Mouse (Mus musculus) left cerebral cortex, postnatal 14 days (tissue): Measurements from ENCODE around the gene Tas1r3. TPM values are rescaled to one million over a fixed set of nuclear protein-coding genes. Genes with fewer than 3 reads are reported as not detected.
A peak's percentile ranks its signal among the peaks of the same experiment; 100 is the strongest.

ENCODE experiments used
- DNase-seq, 2 experiments: peaks; one replicate each; pipeline ENCODE4 v3.0.0; 2021 to 2022; ENCODE audit warnings: low spot score in 2 of 2, mixed read lengths in 1 of 2
- intact Hi-C: fragments of 180-260 bp; cut with DNase I; formaldehyde crosslinking; loops from one replicate; pipeline ENCODE4 v1.15.1; 2025
- total RNA-seq, 2 experiments: library from RNA; stranded (reverse); gene quantifications; 2 replicates each; pipeline ENCODE4 v1.2.3; 2021

Tas1r3 gene
- total RNA-seq, 2 experiments from 2014 or later, result 0.20 to 0.27 TPM

GRCm38 (mm10) chr4:155847591-155848352 lies 15.4 kb downstream of the Tas1r3 start:
- no peak for DNase-seq
- intact Hi-C loops, result no loop called here

GRCm38 (mm10) chr4:155846871-155847578 lies 16.1 kb downstream of the Tas1r3 start, which contains the start of gene Dvl1:
Gene Dvl1, plus strand, starts transcription at chr4:155847402.
- intact Hi-C loops, result no loop called here
- peak; percentile 90 to 96 for DNase-seq

GRCm38 (mm10) chr4:155843231-155843630 lies 19.9 kb downstream of the Tas1r3 start:
- intact Hi-C loops, result no loop called here
- no peak for DNase-seq

GRCm38 (mm10) chr4:155841651-155842270 lies 21.4 kb downstream of the Tas1r3 start:
- intact Hi-C loops, result no loop called here
- no peak for DNase-seq

- intact Hi-C loops, result no loop called here
- DNase-seq, result peak in 1 of 2 experiments; percentile 62
Observed at GRCm38 (mm10) chr4:155841003-155841454, 22.1 kb downstream of the Tas1r3 start.

- intact Hi-C loops, result no loop called here
- peak in 1 of 2 experiments; percentile 59 for DNase-seq
Observed at GRCm38 (mm10) chr4:155840076-155841002, 22.8 kb downstream of the Tas1r3 start.

- intact Hi-C loops, result no loop called here
- DNase-seq, result peak in 1 of 2 experiments; percentile 41
Observed at GRCm38 (mm10) chr4:155839483-155839910, 23.7 kb downstream of the Tas1r3 start, which contains the start of gene Mxra8. Gene Mxra8, plus strand, starts transcription at chr4:155839680.

GRCm38 (mm10) chr4:155838187-155839153 lies 24.7 kb downstream of the Tas1r3 start:
- no peak for DNase-seq
- intact Hi-C loops, result no loop called here

- intact Hi-C loops, result no loop called here
- DNase-seq, result no peak
Observed at GRCm38 (mm10) chr4:155837404-155838010, 25.7 kb downstream of the Tas1r3 start.

- intact Hi-C loops, result no loop called here
- DNase-seq, result peak; percentile 77 to 94
Observed at GRCm38 (mm10) chr4:155833836-155834235, 29.3 kb downstream of the Tas1r3 start.

- intact Hi-C loops, result no loop called here
- DNase-seq, result no peak
Observed at GRCm38 (mm10) chr4:155833234-155833633, 29.9 kb downstream of the Tas1r3 start.

- intact Hi-C loops, result no loop called here
Observed at GRCm38 (mm10) chr4:155832321-155832720, 30.8 kb downstream of the Tas1r3 start.

GRCm38 (mm10) chr4:155831831-155832230 lies 31.3 kb downstream of the Tas1r3 start:
- intact Hi-C loops, result no loop called here

More at GRCm38 (mm10) chr4:155832321-155832720, 30.8 kb downstream of the Tas1r3 start:
- DNase-seq, result no peak

GRCm38 (mm10) chr4:155831205-155831766 lies 31.9 kb downstream of the Tas1r3 start, which contains the start of gene Aurkaip1:
Gene Aurkaip1, plus strand, starts transcription at chr4:155831272.
- intact Hi-C loops, result no loop called here
- DNase-seq, result peak; percentile 95 to 97

More at GRCm38 (mm10) chr4:155831831-155832230, 31.3 kb downstream of the Tas1r3 start:
- DNase-seq, result no peak

- intact Hi-C loops, result no loop called here
- no peak for DNase-seq
Observed at GRCm38 (mm10) chr4:155830596-155830995, 32.6 kb downstream of the Tas1r3 start.

- intact Hi-C loops, result no loop called here
- DNase-seq, result no peak
Observed at GRCm38 (mm10) chr4:155829866-155830265, 33.3 kb downstream of the Tas1r3 start.

GRCm38 (mm10) chr4:155823443-155823842 lies 39.7 kb downstream of the Tas1r3 start:
- DNase-seq, result no peak

More at GRCm38 (mm10) chr4:155823443-155823842, 39.7 kb downstream of the Tas1r3 start:
- intact Hi-C loops, result no loop called here
